Mouse (Mus musculus) lung, postnatal 0 days (tissue): ENCODE results near the gene Leo1. TPM values are rescaled to one million over a fixed set of nuclear protein-coding genes. Genes with fewer than 3 reads are reported as not detected.

Experiments
- ATAC-seq: fragments of 200-750 bp; cut with Nextera tagmentation; 2 replicates; pipeline ENCODE4 v1.8.0; 2017; ENCODE audit warnings: moderate library complexity
- DNase-seq: peaks from one replicate; pipeline ENCODE4 v3.0.0-alpha.2; 2016; ENCODE audit warnings: low spot score
- H3K27ac ChIP-seq: fragments of 300-500 bp; sonication (generic); 2 replicates; pipeline ENCODE4 v1.5.1; 2014; ENCODE audit warnings: antibody characterized with exemption, mild to moderate bottlenecking, low read length, mixed read lengths
- H3K27me3 ChIP-seq: fragments of 300-500 bp; sonication (generic); replicated peaks from 2 replicates; pipeline ENCODE4 v1.6.1; 2014; ENCODE audit warnings: low read length, mixed read lengths; ENCODE audit not compliant: insufficient read depth
- H3K36me3 ChIP-seq: fragments of 300-500 bp; sonication (generic); 2 replicates; pipeline ENCODE4 v1.6.1; 2014; ENCODE audit warnings: low read length, mixed read lengths; ENCODE audit not compliant: insufficient read depth
- H3K4me1 ChIP-seq: fragments of 300-500 bp; sonication (generic); 2 replicates; pipeline ENCODE4 v1.6.1; 2014; ENCODE audit warnings: antibody characterized with exemption, low read depth, low read length, mixed read lengths; ENCODE audit not compliant: insufficient read depth
- H3K4me2 ChIP-seq: fragments of 300-500 bp; sonication (generic); replicated peaks from 2 replicates; pipeline ENCODE4 v1.6.1; 2014; ENCODE audit warnings: low read depth, mild to moderate bottlenecking, low read length, moderate library complexity, mixed read lengths
- H3K4me3 ChIP-seq: fragments of 300-500 bp; sonication (generic); 2 replicates; pipeline ENCODE4 v1.5.1; 2014; ENCODE audit warnings: low read depth, low read length
- H3K9ac ChIP-seq: fragments of 300-500 bp; sonication (generic); replicated peaks from 2 replicates; pipeline ENCODE4 v1.6.1; 2014; ENCODE audit warnings: low read depth, mild to moderate bottlenecking
- H3K9me3 ChIP-seq: fragments of 300-500 bp; sonication (generic); 2 replicates; pipeline ENCODE4 v1.6.1; 2016; ENCODE audit warnings: low read length, mixed read lengths
- CTCF ChIP-seq: IDR thresholded peaks from 2 replicates; pipeline ENCODE4 v1.5.1; 2016; ENCODE audit warnings: antibody characterized with exemption, mild to moderate bottlenecking
- EP300 ChIP-seq: IDR thresholded peaks from 2 replicates; pipeline ENCODE4 v1.6.1; 2016; ENCODE audit warnings: antibody characterized with exemption, mild to moderate bottlenecking, control low read depth
- WGBS: fragments of 180-500 bp; shearing (Covaris S2); extraction: QIAGEN DNeasy Blood & Tissue Kit; methylation state at CpG from one replicate; pipeline ENCODE4 v1.1.7; 2014; 5-methylcytosine and 5-hydroxymethylcytosine counted together
- polyA plus RNA-seq: library from polyadenylated mRNA; unstranded; fragments of >200 nt; fragmentation: Nextera tagmentation; extraction: Ambion mirVana; gene quantifications from 2 replicates; pipeline ENCODE4 v1.2.1, GENCODE M21; 2015

Leo1 gene
- 17.0 and 19.3 TPM in 2 replicates for polyA plus RNA-seq

DNA sequence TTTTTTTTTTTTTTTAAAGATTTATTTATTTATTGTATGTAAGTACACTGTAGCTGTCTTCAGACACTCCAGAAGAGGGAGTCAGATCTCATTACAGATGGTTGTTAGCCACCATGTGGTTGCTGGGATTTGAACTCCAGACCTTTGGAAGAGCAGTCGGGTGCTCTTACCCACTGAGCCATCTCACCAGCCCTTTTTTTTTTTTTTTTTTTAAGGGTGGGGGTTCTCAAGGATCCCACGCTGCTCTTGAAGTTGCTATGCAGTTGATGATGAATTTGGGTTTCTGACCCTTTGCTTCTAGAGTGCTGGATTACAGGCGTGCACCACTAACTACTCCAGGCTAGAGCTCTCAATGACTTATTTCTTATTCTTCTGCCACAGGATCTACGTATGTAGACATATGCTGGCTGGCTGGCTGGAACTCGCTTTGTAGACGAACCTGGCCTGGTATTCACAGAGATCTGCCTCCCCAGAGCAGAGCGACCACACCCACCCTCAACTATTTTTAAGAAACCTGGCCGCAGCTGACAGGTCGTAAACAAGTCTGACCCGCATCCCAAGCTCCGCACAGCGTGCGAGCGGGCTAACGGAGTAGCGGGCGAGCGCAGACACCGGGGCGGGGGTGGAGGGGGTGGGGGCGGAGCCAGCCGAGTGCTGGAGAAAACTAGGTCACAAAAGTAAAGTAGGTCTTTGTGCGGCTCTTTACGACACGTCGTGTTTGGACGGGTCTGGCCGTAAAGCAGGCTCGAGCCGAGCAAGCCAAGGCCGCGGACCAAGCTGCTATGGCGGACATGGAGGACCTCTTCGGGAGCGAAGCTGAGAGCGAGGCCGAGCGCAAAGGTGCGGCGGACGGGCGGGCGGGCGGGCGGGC lies at the start of gene Leo1:
Gene Leo1, plus strand, starts transcription at position 729 of the 871 bp plus-strand sequence.
- WGBS, result under 1% methylated on average over 42 of the region's 45 CpGs
- Histone ChIP-seq H3K27ac (peak within 1 kb of the TSS; percentile 75), H3K9ac (peak within 1 kb of the TSS; percentile 66), H3K9me3 (no peaks in the 10 kb centered on the region), H3K36me3 (0 out of 2 replicates have a peak, but pooled peaks cover 7% of the 10 kb centered on the region), H3K27me3 (no peaks in the 10 kb centered on the region), H3K4me1 (peaks cover 8% of the 10 kb centered on the region; the same call in 1 of the 2 replicates), H3K4me2 (peak within 1 kb of the TSS; percentile 88), H3K4me3 (peak within 1 kb of the TSS; percentile 75)
- TF ChIP-seq EP300, result no peak
- TF ChIP-seq CTCF, result no peak
- peak; percentile 91 for ATAC-seq
- peak; percentile 98 for DNase-seq

DNA sequence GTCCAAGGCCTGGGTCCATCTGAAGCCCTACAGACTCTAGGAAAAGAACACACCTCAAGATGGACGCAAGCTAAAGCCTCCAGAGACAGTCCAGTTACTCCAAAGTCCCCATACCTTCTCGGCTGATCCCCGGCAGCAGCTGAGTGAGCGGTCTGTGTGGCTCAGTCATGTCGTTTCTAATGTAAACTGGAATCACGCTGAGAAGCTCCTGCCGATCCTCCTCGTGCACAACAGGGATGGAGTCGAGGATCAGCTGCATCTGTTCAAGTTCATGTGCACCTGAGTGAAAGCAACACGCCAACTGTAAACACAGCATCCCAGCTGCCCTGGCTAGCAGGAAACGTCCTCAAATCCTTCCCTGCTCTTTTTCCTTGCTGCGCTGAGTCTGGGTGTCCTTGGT lies 48.1 kb upstream of the Leo1 start:
- Histone ChIP-seq H3K4me2 (no peak overlapping the region), H3K27me3 (no peaks in the 10 kb centered on the region), H3K36me3 (peaks cover 42% of the 10 kb centered on the region), H3K9ac (no peak overlapping the region), H3K4me3 (no peak overlapping the region), H3K27ac (no peak overlapping the region), H3K9me3 (no peaks in the 10 kb centered on the region), H3K4me1 (no peaks in the 10 kb centered on the region)
- WGBS, result 73% methylated on average over 12 of the region's 12 CpGs
- DNase-seq (no peak), ATAC-seq (no peak)
- TF ChIP-seq CTCF, result no peak
- TF ChIP-seq EP300, result no peak

- 81% methylated on average over 6 of the region's 6 CpGs for WGBS
- peaks cover 35% of the 10 kb centered on the region for H3K36me3 ChIP-seq
Observed at GRCm38 (mm10) chr9:75395971-75396370, 45.4 kb upstream of the Leo1 start.

GRCm38 (mm10) chr9:75399069-75399468 lies 42.3 kb upstream of the Leo1 start:
- Histone ChIP-seq H3K9ac (no peak overlapping the region), H3K4me1 (0 out of 2 replicates have a peak, but pooled peaks cover 3% of the 10 kb centered on the region), H3K27me3 (no peaks in the 10 kb centered on the region), H3K9me3 (no peaks in the 10 kb centered on the region), H3K27ac (no peak overlapping the region), H3K4me2 (no peak overlapping the region), H3K36me3 (0 out of 2 replicates have a peak, but pooled peaks cover 14% of the 10 kb centered on the region), H3K4me3 (no peak overlapping the region)
- WGBS, result 86% methylated on average over 4 of the region's 4 CpGs
- DNase-seq, result no peak
- ATAC-seq, result no peak
- TF ChIP-seq CTCF (peak; percentile 30; the same call in 1 of the 2 replicates), EP300 (no peak)

More at GRCm38 (mm10) chr9:75395971-75396370, 45.4 kb upstream of the Leo1 start:
- no peaks in the 10 kb centered on the region for H3K4me1 ChIP-seq
- no peak for DNase-seq
- H3K27me3 ChIP-seq, result no peaks in the 10 kb centered on the region
- H3K4me2 ChIP-seq, result no peak overlapping the region
- no peaks in the 10 kb centered on the region for H3K9me3 ChIP-seq
- TF ChIP-seq CTCF (no peak), EP300 (no peak)
- H3K27ac ChIP-seq, result no peak overlapping the region
- no peak overlapping the region for H3K9ac ChIP-seq
- no peak overlapping the region for H3K4me3 ChIP-seq
- ATAC-seq, result no peak

DNA sequence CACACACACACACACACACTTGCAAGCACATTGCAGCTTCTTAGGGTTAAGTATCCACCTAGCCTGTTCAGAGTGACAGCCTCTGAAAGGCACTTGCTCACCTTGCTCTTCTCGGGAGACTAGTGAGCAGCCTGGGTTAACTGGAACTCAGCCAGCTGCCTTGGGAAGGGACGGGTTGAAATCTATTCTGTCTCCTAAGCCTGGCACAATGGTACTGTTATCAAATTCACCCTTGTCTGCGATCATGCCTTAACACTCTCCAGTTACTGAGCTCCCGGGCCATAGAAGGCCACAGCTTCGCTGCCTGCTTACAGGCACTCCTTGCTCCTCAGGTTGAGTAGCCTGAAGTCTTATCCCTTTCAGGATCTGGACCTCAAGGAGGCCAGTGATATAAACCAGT lies 40.7 kb upstream of the Leo1 start:
- WGBS, result 47% methylated on average over 5 of the region's 5 CpGs
- H3K9me3 ChIP-seq, result no peaks in the 10 kb centered on the region
- H3K4me3 ChIP-seq, result no peak overlapping the region
- ATAC-seq (no peak), DNase-seq (no peak)
- TF ChIP-seq CTCF, result no peak
- TF ChIP-seq EP300, result no peak
- 0 out of 2 replicates have a peak, but pooled peaks cover 8% of the 10 kb centered on the region for H3K36me3 ChIP-seq
- H3K4me2 ChIP-seq, result no peak overlapping the region
- H3K9ac ChIP-seq, result no peak overlapping the region
- H3K4me1 ChIP-seq, result 0 out of 2 replicates have a peak, but pooled peaks cover 6% of the 10 kb centered on the region
- no peaks in the 10 kb centered on the region for H3K27me3 ChIP-seq
- no peak overlapping the region for H3K27ac ChIP-seq

GRCm38 (mm10) chr9:75401593-75402504 lies 39.5 kb upstream of the Leo1 start:
- DNase-seq (no peak), ATAC-seq (no peak)
- WGBS, result 51% methylated on average over 20 of the region's 20 CpGs
- Histone ChIP-seq H3K9ac (no peak overlapping the region), H3K4me2 (no peak overlapping the region), H3K9me3 (no peaks in the 10 kb centered on the region), H3K36me3 (0 out of 2 replicates have a peak, but pooled peaks cover 8% of the 10 kb centered on the region), H3K4me3 (no peak overlapping the region), H3K27me3 (no peaks in the 10 kb centered on the region), H3K27ac (no peak overlapping the region), H3K4me1 (0 out of 2 replicates have a peak, but pooled peaks cover 6% of the 10 kb centered on the region)
- TF ChIP-seq EP300 (no peak), CTCF (no peak)
